Mouse (Mus musculus) cerebellum, postnatal 25 days (tissue): ENCODE results near the gene Mpp4.

Experiments used
- DNase-seq, 2 experiments: peaks; one replicate each; pipeline ENCODE4 v3.0.0; 2021; ENCODE audit warnings: mixed read lengths in 2 of 2

Mpp4 gene

DNA sequence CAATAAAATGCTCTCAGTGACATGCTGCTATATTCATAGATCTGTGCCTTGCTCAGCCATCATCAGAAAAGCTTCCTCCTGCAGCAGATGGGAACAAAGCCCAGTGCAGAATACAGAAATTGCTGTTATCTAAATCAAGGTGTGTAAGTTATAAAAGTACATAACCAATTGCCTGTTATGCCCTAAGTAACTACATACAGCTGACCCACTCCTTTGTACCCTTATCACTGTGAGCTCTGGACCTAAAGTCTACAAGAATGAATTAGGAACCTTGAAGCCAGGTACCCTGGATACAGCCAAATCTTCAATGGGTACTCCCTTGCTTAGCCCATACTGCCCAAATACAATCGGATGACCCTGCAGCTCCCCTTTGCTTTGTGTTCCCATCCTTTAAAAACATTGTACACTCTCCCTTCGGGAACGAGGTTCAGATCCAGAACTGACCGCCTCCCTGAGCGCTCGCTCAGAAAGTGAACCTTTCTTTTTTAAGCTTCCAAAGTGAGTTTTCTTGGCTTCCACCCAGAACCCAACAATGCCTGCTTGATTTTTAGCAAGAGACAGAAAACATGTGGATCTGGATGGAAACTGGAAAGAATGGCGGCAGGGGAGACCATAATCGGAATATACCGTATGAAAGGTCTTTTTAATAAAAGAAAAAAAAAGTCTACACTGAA lies 3.2 kb upstream of the Mpp4 start:
- peak in 1 of 2 experiments; percentile 4 for DNase-seq

DNA sequence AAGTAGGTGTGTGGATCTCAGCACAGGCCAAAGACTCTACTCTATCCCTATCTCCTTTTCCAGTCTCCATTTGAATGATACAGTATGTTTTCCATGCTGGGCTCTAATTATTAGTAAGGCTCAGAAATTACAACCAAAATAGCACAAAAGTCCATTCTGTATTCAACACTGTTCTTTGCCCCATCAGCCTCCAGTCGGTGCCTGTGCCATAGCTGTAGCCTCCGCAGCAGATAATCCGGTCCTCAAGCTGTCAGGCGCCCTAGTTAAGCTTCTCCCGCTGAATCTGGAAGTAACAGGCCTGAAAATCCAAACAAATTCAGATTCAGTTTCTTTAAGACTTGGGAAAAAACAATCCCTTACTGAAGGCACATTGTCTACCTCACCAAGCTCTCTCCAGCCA lies 729 bp upstream of the Mpp4 start:
- DNase-seq: peak in 1 of 2 experiments; percentile 46

DNA sequence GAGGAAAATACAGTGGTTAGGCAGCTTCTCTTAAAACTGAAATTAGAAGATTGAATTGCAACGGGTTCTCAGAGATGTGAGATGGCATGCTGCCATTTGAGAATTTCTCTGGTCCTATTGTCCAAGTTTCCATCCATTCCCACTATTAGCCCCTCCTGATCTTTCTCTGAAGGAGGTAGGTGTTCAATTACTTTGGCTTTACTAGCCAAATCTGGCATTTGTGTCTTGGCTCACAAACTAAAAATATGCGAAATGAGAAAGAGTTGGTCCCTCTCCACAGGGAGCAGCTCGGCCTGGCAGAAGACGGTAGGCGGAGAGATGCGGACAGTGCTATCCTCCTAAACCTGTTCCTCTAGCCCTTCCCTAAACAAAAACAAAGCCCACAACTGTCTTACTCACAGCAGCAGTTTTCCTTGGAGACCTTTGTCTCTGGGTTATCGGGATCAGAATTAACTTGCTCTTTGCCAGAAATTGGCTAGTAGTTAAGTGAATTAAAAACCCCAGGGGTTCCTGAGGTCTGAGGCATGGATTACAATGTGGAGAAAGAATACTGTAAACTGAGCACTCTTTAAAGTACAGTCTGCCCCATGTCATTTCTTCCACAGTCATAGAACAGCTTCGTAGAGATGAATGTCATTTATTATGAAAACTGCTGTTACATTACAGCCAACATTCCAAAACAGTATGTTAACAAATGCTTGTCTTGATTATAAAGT lies 722 bp downstream of the Mpp4 start:
- peak in 1 of 2 experiments; percentile 56 for DNase-seq

DNA sequence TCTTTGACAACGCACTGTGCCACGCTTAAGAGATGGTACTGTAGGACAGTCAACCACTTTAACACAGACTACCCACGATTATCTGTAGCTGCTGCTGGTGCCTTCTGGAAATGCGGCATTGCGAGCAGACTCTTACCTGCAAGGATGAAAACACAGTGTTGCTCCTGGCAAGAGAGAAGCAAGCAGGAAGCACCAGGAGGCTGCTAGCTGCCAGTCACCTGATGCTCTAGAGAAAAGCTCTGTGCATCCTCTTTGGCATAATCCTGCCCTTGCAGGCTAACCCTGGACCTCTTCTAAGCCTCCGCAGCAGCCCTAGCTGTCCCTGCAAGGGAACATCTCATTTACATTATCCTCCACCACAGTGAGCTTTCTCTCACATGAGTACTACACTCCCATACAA lies 1.8 kb downstream of the Mpp4 start:
- peak; percentile 57 to 61 for DNase-seq

DNA sequence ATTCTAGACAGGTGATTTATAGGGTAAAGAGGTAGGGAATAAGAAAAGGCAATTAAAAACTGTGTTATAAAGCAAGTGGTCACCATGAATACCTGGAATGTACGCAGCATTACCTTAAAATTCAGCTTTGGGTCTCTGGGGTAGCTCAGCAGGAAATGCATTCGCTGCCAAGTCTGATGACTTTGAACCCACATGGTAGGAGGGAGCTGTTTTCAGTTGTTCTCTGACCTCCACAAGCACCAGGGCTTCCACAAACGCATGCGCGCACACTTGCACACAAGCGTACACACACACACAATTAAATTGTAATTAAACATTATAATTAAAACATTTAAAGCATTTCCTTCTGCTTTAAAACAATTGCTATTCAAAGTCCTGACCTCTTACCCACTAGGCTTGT lies 2.3 kb downstream of the Mpp4 start:
- DNase-seq: no peak

DNA sequence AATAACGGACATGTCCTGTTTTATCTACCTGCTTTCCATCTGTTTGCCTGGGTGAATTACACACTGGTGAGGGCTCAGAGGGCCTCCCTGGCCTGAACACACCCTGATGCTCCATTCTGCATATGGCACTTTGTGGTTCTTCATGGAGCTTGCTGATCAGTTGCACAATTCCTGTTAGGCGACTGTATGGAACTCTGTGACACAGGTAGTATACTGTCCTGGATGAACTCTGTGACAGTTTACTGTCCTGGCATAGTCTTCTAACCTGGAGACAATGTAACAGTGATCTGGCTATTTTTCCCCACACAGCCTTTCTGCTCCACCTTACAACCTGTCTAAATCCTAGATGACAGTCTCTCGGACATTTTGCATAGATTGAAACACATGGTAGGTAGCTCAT lies 4.1 kb downstream of the Mpp4 start:
- DNase-seq: peak in 1 of 2 experiments; percentile 25

DNA sequence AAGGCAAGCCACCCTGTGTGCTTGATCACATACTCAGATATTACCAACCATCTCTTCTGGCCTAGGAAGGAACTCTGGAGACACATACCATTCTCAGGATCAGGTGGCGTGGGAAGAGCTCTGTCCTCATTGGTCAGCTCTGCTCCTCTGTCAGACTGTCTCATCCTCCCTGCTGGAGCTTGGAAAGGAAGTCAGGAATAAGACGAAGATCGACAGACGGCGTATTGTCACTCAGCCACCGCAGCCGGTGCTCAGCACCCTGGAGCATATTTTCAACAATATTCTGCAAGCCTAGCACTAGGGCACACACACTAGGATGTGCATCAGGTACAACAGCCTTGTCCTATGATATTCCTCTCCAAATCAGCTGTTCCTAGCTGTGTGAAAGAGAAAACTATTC lies 4.7 kb downstream of the Mpp4 start:
- DNase-seq: peak; percentile 39 to 42

DNA sequence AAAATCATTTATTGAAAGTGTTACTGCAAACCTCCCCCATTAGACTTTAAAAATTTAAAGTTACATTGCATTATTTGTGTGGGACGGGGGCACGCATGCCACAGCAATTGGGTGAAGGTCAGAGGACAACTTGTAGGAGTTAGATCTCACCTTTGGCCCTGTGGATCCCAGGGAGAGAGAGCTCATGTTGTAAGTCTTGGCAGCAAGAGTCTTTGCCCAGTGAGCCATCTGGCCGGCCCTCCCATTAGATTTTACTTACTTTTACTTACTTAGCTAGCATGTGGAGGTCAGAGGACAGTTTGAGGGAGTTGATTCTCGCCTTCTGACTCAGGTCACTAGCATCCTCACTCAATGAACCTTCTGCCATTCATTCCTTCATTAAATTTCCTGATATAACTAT lies 5.3 kb downstream of the Mpp4 start:
- DNase-seq: no peak

DNA sequence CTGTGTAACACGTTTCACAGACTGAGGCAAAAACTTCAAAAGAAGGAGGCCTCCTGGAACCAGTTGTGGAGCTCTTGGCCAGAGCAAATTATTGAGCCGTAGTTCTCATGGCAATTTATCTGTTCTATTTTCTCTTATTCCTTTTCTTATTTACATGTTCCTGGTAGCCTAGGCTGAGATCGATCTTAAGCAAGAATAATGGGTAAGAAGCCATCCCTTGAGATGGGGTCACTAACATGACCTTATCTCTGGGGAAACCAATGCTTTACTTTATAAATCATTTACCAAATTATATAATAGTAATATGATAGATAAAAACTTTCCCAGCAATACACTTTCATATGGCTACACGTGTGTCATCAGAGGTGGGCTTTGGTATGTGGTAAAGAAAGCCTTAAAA lies 10.8 kb downstream of the Mpp4 start:
- no peak for DNase-seq

DNA sequence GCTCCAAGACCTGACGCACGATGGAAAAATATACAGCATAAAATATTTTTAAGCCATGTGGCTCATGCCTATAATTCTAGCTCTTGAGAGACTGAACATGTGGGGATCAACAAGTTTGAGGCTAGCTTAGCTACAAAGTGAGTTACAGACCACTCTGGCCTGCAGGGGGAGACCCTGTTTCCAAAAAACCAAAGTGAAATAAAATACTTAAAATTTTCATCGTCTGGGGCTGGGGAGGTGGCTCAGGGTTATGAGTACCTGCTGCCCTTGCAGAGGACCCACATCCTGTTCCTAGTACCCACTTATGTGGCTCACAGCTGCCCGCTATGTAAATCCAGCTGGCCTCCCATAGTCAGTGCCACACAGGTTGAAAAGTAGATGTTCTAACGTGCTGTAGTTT lies 12.6 kb downstream of the Mpp4 start:
- no peak for DNase-seq

DNA sequence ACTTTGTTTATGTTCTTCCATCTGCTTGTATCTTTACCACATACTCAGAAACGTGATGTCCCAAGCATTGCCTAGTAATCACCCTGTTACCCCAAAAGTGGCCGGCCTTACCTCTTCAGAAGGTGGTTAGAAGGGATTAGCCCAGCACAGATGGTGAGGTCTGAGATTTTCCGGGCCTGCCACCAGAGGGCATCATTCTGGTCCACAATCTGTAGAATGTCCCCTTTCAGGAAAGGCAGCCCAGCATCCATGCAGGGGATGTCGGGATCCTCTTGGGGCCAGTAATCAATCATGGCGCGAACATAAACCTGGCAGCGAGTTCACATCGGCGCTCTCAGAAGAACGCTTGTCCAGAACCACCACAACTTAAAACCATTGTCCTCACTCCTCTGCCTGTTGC lies 18.6 kb downstream of the Mpp4 start:
- DNase-seq: peak; percentile 51 to 70

DNA sequence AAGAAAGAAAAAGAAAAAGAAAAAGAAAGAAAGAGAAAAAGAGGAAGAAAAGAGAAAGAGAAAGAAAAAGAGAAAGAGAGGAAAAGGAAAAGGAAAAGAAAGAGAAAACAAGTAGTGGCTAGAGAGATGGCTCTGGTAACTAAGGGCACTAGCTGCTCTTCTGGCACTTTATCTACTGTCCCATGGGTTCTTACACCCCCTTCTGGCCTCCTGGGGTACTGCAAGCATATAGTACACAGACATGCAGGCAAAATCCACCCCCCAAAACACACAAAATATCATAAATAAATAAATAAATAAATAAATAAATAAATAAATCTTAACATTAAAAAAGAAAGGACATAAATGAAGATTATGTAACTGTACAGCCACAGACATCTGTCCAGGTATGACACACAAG lies 20.4 kb downstream of the Mpp4 start:
- peak; percentile 39 to 70 for DNase-seq

DNA sequence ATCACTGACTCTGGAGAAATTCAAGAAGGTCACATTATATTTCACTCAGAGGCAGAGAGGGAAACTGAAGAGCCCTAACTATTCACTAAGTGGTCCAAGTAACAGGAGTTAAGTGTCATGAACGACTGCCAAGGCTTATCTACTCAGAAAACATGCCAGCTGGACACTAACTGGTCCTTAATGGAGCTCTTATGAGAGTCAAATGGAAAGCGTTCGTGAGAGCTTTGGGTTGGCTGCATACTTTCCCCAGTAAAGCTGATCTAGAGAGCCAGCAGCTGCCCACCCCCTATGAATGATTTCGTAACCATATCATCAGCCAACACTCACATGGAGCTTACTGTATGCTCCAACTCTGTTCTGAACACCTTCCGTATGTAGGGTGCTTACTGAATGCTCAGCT lies 28.8 kb downstream of the Mpp4 start:
- no peak for DNase-seq

DNA sequence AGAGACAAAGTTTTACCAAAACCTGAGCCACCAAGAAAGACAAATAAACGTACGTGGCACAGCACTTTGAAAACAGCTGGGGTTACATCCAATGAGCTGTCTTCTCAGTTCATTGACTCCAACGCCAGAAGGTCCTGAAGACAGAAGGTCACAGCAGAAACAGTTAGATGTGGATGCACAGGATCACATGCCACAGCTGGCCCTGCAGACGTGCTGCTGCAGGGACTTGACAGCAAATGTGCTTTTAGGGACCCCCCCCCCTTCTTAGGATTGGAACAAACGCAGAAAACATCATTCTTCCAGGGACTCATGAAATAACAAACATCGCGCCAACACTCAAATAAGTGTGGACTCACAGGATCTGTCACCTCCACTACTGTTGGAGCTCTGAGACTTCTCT lies 34.3 kb downstream of the Mpp4 start:
- DNase-seq: no peak

DNA sequence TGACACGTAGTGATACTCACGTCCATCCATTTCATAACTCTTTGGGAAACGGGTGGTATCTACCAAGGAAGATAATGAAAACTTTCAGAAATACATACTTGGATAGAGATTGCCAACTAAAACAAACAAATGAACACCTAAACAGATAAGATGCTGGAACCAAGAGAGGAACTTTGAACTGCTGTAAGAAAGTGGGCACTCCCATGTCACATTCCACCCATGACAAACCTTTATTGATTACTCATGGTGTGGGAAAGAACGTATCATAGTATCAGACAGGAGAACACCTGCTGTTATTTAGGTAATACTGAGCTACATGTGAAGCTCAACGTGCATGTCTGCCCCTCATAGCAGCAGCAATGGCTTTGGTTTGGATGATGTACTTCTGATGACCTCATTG lies 37.6 kb downstream of the Mpp4 start:
- DNase-seq: no peak

DNA sequence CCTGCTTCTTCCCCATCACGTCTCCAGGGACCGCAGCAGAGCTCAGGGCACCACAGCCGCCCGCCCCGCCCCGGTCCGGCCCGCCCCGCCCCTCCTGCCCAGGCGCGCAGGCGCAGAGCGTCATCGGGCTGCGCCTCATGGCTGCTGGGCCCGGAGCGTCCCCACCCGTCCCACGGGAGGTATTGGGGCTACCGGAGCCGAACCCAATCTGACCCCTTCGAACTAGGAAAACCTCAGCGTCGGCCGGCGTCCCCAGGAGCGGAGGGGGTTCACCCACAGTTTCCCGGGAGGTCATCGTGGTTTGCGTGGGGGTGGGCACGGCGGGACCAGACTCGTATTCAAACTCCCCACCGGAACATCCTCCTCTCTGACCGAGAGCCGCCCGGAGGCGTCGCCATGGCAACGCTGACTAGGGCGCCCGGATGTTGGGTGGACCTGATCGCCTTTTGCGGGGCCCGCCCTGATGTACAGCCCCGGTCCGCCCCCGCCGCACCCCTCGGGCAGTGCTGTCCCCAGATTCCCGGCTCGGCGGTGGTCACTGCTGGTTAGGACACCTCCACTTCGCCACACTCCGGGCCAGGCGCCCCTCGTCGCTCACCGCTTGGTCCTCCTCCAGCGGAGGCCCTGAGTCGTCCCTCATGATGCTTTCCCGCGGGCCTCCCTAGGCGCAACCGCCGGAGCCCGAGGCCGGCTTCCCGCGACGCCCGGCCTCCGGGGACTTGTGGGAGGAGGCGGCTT lies 43.3 kb downstream of the Mpp4 start, which contains the start of gene Tmem237:
Gene Tmem237 (minus strand): TSS at position 689 of the 738 bp plus-strand sequence.
- DNase-seq: peak; percentile 94 to 96

DNA sequence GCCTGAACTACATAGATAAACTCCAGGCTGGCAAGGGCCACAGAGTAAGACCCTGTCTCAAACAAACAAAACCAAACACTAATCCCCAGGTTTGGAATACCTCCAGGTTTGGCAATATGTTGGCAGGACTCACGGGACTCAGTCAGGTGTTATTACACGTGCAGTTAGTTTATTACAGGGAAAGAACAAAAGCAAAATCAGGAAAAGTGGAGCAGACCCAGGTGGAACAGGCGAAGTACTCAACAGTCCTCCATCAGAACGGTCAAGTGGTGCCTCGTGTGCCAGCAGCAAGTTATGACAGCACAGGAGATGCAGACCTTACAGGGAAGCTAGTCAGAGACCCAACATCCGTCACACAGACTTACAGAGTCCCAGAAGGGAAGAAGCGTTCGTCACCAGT lies 52.7 kb downstream of the Mpp4 start:
- no peak for DNase-seq

DNA sequence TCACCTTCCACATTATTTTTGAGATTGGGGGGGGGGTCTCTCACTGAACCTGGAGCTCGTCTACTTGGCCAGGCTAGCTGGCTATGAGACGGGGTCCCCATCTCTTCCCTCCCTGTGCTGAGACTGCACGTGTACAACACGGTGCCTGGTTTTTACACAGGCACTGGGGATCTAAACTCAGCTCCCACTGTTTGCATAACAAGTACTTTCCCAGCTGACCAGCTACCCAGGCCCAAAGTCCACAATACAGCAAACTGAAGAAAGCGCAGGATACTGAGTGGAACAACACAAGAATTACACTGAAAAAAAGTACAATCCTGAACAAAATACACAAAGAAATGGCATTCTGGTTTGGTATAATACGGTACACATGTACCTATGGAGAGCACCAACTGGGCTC lies 61.1 kb downstream of the Mpp4 start:
- no peak for DNase-seq

DNA sequence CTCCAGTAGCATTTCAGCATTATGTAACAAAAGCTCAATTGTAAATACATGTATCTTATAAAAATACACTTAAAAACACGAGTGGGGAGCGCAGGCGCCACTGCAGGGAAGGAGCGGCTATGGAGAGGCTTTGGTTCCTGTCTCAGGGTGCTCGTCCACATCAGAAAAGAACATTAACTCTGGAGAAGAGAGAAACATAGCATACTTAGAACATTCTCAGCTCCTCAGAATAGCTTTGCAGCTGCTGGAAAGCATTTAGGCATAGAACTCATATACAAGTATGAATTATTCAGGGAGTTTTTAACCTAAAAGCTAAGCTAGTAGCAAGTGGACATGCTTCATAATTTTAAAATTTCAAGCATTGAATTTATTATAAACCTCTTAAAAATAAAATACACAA lies 62.2 kb downstream of the Mpp4 start:
- DNase-seq: no peak

DNA sequence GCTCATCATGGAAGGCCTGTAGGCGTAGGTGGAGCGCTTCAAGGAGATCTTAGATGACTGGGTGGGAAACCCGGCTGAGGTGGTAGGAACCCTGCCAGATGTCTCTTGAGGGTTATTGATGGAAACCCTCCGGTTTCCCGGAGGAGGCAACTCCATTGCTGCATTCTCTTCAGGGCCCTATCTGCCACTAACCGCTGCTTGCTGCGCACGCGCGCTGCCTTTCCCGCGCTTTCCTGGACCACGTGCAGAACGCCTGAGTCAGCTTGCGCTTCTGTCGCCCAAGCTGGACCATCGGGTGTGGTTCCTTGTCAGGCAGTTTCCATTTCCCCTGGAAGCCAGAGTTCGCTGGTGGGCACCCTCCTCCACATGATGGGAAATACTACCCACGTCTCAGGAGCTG lies 68.5 kb downstream of the Mpp4 start, which contains the start of gene C2cd6:
Gene C2cd6 (minus strand): TSS at position 196 of the 400 bp plus-strand sequence.
- DNase-seq: no peak
